ENCODE assay signal across 8 mouse cellular contexts in the genomic region with DNA sequence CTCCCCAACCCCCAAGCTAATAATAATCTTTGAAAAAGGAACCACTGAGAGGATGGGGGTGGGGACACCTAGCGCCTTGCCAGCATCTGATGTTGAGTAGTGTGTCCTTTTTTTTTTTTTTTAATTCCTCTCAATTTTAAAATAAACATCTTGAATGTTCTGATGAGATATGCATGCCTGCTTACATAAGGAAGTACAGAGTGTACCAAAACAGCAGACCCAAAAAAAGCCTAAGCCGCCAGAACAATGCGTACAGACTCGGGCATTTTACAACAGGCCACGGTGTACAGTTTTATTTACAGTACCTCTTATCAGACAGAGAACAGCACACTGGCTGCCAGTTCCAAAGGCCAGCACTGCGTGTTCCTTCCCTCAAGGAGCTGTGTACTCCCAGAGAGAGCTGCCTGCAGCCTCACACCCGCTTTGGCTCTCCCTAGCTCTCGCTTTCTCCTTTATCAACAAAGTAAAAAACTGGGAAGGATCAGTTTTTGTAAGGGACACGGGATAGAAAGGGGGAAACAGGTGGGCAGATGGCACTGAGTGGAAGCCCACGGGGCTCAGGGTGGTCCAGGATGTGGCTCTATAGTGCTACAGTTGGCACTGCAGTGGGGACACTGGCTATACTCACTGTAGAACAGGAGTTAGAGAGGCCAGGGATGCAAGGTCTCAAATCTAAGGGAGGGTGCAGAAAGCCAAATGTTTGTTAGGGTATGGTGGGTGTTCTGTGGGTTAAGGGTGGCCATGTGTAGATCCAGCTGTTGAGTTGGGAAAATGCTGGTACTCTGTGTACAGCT.
A peak's percentile ranks its signal among the peaks of the same experiment; 100 is the strongest.
DNase-seq lines count a peak whose midpoint lies in the region; ATAC-seq lines count a peak whose summit lies in the region.

No protein-coding gene starts in this region.

- H3K4me1 ChIP-seq in hindbrain, embryonic 13.5 days (replicated peaks), result peaks cover 35% of the 10 kb centered on the region
- no peaks in the 10 kb centered on the region; the same call in 1 of the 2 replicates for H3K4me1 ChIP-seq in hindbrain, embryonic 11.5 days (replicated peaks; ENCODE audit: control insufficient read depth, insufficient read depth, low read length)
- peaks cover 37% of the 10 kb centered on the region for H3K4me1 ChIP-seq in brown adipose tissue, adult 24 weeks (ENCODE audit: control insufficient read depth, insufficient read depth, insufficient read length, low read length)
- peaks cover 43% of the 10 kb centered on the region for H3K4me1 ChIP-seq in heart, embryonic 15.5 days (replicated peaks)

- 74% methylated on average over 10 of the region's 10 CpGs for WGBS in hindbrain, embryonic 13.5 days
- WGBS in hindbrain, embryonic 11.5 days, result 76% methylated on average over 10 of the region's 10 CpGs
- 10% methylated on average over 10 of the region's 10 CpGs for WGBS in heart, embryonic 15.5 days

- no peaks in the 10 kb centered on the region for H3K27me3 ChIP-seq in hindbrain, embryonic 13.5 days
- H3K27me3 ChIP-seq in hindbrain, embryonic 11.5 days (ENCODE audit: control insufficient read depth, insufficient read depth, low read length), result no peaks in the 10 kb centered on the region
- no peaks in the 10 kb centered on the region for H3K27me3 ChIP-seq in heart, embryonic 15.5 days

- ATAC-seq in hindbrain, embryonic 13.5 days (ENCODE audit: low FRiP score), result no peak
- no peak for ATAC-seq in hindbrain, embryonic 11.5 days (ENCODE audit: low FRiP score)
- peak; percentile 91 for ATAC-seq in heart, embryonic 15.5 days (replicated peaks; ENCODE audit: insufficient number of reproducible peaks, insufficient read depth, low FRiP score, low read depth)

- H3K4me2 ChIP-seq in hindbrain, embryonic 13.5 days, result no peak overlapping the region
- no peak overlapping the region for H3K4me2 ChIP-seq in hindbrain, embryonic 11.5 days (replicated peaks; ENCODE audit: low read depth, low read length)
- peak overlapping the region; percentile 36 for H3K4me2 ChIP-seq in heart, embryonic 15.5 days

- peak overlapping the region; percentile 12; the same call in 1 of the 2 replicates for H3K27ac ChIP-seq in hindbrain, embryonic 13.5 days
- H3K27ac ChIP-seq in hindbrain, embryonic 11.5 days (ENCODE audit: low read depth, low read length), result no peak overlapping the region
- peak overlapping the region; percentile 97 for H3K27ac ChIP-seq in brown adipose tissue, adult 24 weeks (replicated peaks; ENCODE audit: low read depth, low read length)
- H3K27ac ChIP-seq in heart, embryonic 15.5 days, result peak overlapping the region; percentile 97

- no peaks in the 10 kb centered on the region for H3K36me3 ChIP-seq in hindbrain, embryonic 13.5 days
- no peaks in the 10 kb centered on the region for H3K36me3 ChIP-seq in hindbrain, embryonic 11.5 days (ENCODE audit: control insufficient read depth, insufficient read depth, low read length)
- H3K36me3 ChIP-seq in heart, embryonic 15.5 days, result no peaks in the 10 kb centered on the region

- no peaks in the 10 kb centered on the region for H3K9me3 ChIP-seq in hindbrain, embryonic 13.5 days
- H3K9me3 ChIP-seq in hindbrain, embryonic 11.5 days (ENCODE audit: control insufficient read depth, low read length), result no peaks in the 10 kb centered on the region
- no peaks in the 10 kb centered on the region for H3K9me3 ChIP-seq in heart, embryonic 15.5 days (replicated peaks)

- H3K4me3 ChIP-seq in hindbrain, embryonic 13.5 days, result no peak overlapping the region
- H3K4me3 ChIP-seq in hindbrain, embryonic 11.5 days (ENCODE audit: low read depth, low read length), result no peak overlapping the region
- no peak overlapping the region for H3K4me3 ChIP-seq in brown adipose tissue, adult 24 weeks (ENCODE audit: insufficient read depth, low read depth, low read length)
- no peak overlapping the region for H3K4me3 ChIP-seq in heart, embryonic 15.5 days

- DNase-seq in hindbrain, embryonic 11.5 days (ENCODE audit: low spot score), result no peak
- DNase-seq in left cerebral cortex, adult 18-20 months (ENCODE audit: low spot score in 2 of 2), result peak; percentile 81 to 90
- peak; percentile 98 for DNase-seq in lung, postnatal 36 days
- no peak for DNase-seq in retina, postnatal 1 day
- DNase-seq in spleen, postnatal 14 days (ENCODE audit: low spot score in 2 of 2), result no peak

- H3K9ac ChIP-seq in hindbrain, embryonic 13.5 days, result no peak overlapping the region
- no peak overlapping the region for H3K9ac ChIP-seq in hindbrain, embryonic 11.5 days (ENCODE audit: low read depth, low read length)
- no peak overlapping the region for H3K9ac ChIP-seq in heart, embryonic 15.5 days

Comparison
In these comparisons a context has a peak if more than half of its experiments do, and no peak if none do; other contexts are left out.
1. DNase-seq: peak in left cerebral cortex, adult 18-20 months (2 of 2) and lung, postnatal 36 days (single experiment); none in hindbrain, embryonic 11.5 days (single experiment), retina, postnatal 1 day (single experiment) and spleen, postnatal 14 days (0 of 2).